Mouse (Mus musculus) CH12.LX (cell line): ENCODE data around the gene Coch. TPM values are rescaled to one million over a fixed set of nuclear protein-coding genes. Genes with fewer than 3 reads are reported as not detected.

Experiments
- DNase-seq: peaks from one replicate; pipeline ENCODE4 v3.0.0-alpha.2; 2013; ENCODE audit errors: extremely low read depth
- H3K27ac ChIP-seq: 2 replicates; pipeline ENCODE4 v1.5.1; 2012; ENCODE audit warnings: low read depth, mild to moderate bottlenecking, control low read depth, moderate library complexity; ENCODE audit not compliant: insufficient read depth
- H3K27me3 ChIP-seq: replicated peaks from 2 replicates; pipeline ENCODE3; 2012; ENCODE audit warnings: inconsistent platforms
- H3K36me3 ChIP-seq, 2 experiments: replicated peaks in 1 of 2; 2 replicates each; pipeline versions ENCODE3 to v1.6.1; 2012; ENCODE audit warnings: inconsistent platforms in 1 of 2, low read length in 1 of 2, mild to moderate bottlenecking in 1 of 2, mixed read lengths in 1 of 2, moderate library complexity in 1 of 2; ENCODE audit not compliant: control insufficient read depth in 1 of 2, insufficient read depth in 1 of 2
- H3K4me1 ChIP-seq, 2 experiments: 2 replicates each; pipeline ENCODE4 v1.6.1; 2012; ENCODE audit warnings: inconsistent platforms in 1 of 2, moderate library complexity in 1 of 2; ENCODE audit not compliant: insufficient read depth in 2 of 2, control insufficient read depth in 1 of 2
- H3K4me2 ChIP-seq: 2 replicates; pipeline ENCODE4 v1.6.1; 2012; ENCODE audit warnings: low read depth, mild to moderate bottlenecking, control low read depth; ENCODE audit not compliant: poor library complexity, insufficient read depth, severe bottlenecking
- H3K4me3 ChIP-seq, 3 experiments: fragments of 150-350 bp in 1 of 3; sonication (generic) in 1 of 3; replicated peaks in 1 of 3; 2 replicates each; pipeline versions ENCODE3 to v1.5.1; 2011 to 2012; ENCODE audit warnings: low read depth in 2 of 3, low read length in 2 of 3, mild to moderate bottlenecking in 2 of 3, moderate library complexity in 2 of 3, control low read depth in 1 of 3, improper control_type of control experiment in 1 of 3, inconsistent platforms in 1 of 3, mixed read lengths in 1 of 3; ENCODE audit not compliant: poor library complexity in 1 of 3
- H3K79me2 ChIP-seq: replicated peaks from 2 replicates; pipeline ENCODE4 v1.6.1; 2012; ENCODE audit warnings: mild to moderate bottlenecking, moderate library complexity; ENCODE audit not compliant: control insufficient read depth, poor library complexity, insufficient read depth, severe bottlenecking; ENCODE audit errors: extremely low read depth
- H3K9ac ChIP-seq: 2 replicates; pipeline ENCODE4 v1.6.1; 2012; ENCODE audit warnings: low read depth, mild to moderate bottlenecking, control low read depth, moderate library complexity; ENCODE audit not compliant: insufficient read depth
- H3K9me3 ChIP-seq: replicated peaks from 2 replicates; pipeline ENCODE3; 2012; ENCODE audit warnings: low read length, inconsistent platforms, mixed read lengths
- CHD1 ChIP-seq: IDR thresholded peaks from 2 replicates; pipeline ENCODE4 v1.6.1; 2012; ENCODE audit warnings: low read depth, low read length, improper control_type of control experiment, inconsistent platforms
- E2F4 ChIP-seq: IDR thresholded peaks from 2 replicates; pipeline ENCODE4 v1.6.1; 2011; ENCODE audit warnings: low read depth, low read length, improper control_type of control experiment; ENCODE audit not compliant: insufficient replicate concordance
- GABPA ChIP-seq: IDR thresholded peaks from 2 replicates; pipeline ENCODE4 v1.6.1; 2012; ENCODE audit warnings: low read depth, low read length, improper control_type of control experiment, inconsistent platforms; ENCODE audit not compliant: insufficient replicate concordance
- HCFC1 ChIP-seq: IDR thresholded peaks from 2 replicates; pipeline ENCODE4 v1.6.1; 2012; ENCODE audit warnings: low read depth, mild to moderate bottlenecking, inconsistent platforms, low read length, improper control_type of control experiment
- MAFK ChIP-seq: IDR thresholded peaks from 2 replicates; pipeline ENCODE4 v1.6.1; 2011; ENCODE audit warnings: low read length, improper control_type of control experiment; ENCODE audit not compliant: insufficient replicate concordance
- MAZ ChIP-seq: IDR thresholded peaks from 2 replicates; pipeline ENCODE4 v1.6.1; 2012; ENCODE audit warnings: low read depth, mild to moderate bottlenecking, inconsistent platforms, low read length, improper control_type of control experiment, moderate library complexity
- MYC ChIP-seq: IDR thresholded peaks from 2 replicates; pipeline ENCODE4 v1.6.1; 2011; ENCODE audit warnings: low read depth, mild to moderate bottlenecking, improper control_type of control experiment, low read length
- NELFE ChIP-seq: IDR thresholded peaks from 2 replicates; pipeline ENCODE4 v1.6.1; 2011; ENCODE audit warnings: low read depth, low read length, improper control_type of control experiment
- PAX5 ChIP-seq: IDR thresholded peaks from 2 replicates; pipeline ENCODE4 v1.6.1; 2012; ENCODE audit warnings: low read length, inconsistent platforms, mixed read lengths
- POLR2A ChIP-seq: IDR thresholded peaks from 2 replicates; pipeline ENCODE4 v1.6.1; 2011; ENCODE audit warnings: low read depth, mild to moderate bottlenecking, improper control_type of control experiment, low read length
- UBTF ChIP-seq: IDR thresholded peaks from 2 replicates; pipeline ENCODE4 v1.6.1; 2012; ENCODE audit warnings: low read depth, mild to moderate bottlenecking, inconsistent platforms, low read length, improper control_type of control experiment, moderate library complexity
- USF1 ChIP-seq: IDR thresholded peaks from 2 replicates; pipeline ENCODE4 v1.6.1; 2014; ENCODE audit warnings: low read depth, mild to moderate bottlenecking, inconsistent platforms, low read length, improper control_type of control experiment
- USF2 ChIP-seq: conservative IDR thresholded peaks from 2 replicates; pipeline ENCODE4 v1.6.1; 2011; ENCODE audit warnings: low read depth, low read length, improper control_type of control experiment
- ZC3H11A ChIP-seq: IDR thresholded peaks from 2 replicates; pipeline ENCODE4 v1.6.1; 2012; ENCODE audit warnings: low read depth, mild to moderate bottlenecking, inconsistent platforms, low read length, improper control_type of control experiment
- ZKSCAN1 ChIP-seq: IDR thresholded peaks from 2 replicates; pipeline ENCODE4 v1.6.1; 2012; ENCODE audit warnings: low read depth, inconsistent platforms, low read length, improper control_type of control experiment, borderline replicate concordance
- dilution Hi-C: fragments of 300-500 bp; cut with MboI; formaldehyde crosslinking; loops from 2 replicates; pipeline ENCODE4 v1.14.3; 2020; ENCODE audit warnings: low sequenced_read_pairs; ENCODE audit not compliant: extremely low pct_unique_long_range_greater_than_20kb, extremely low pct_ligation_motif_present
- in situ Hi-C: fragments of 300-500 bp; cut with MboI; formaldehyde crosslinking; loops from 3 replicates; pipeline ENCODE4 v1.14.3; 2019; ENCODE audit warnings: low sequenced_read_pairs, low pct_ligation_motif_present, low pct_unique_long_range_greater_than_20kb, mixed read lengths
- polyA plus RNA-seq: library from polyadenylated mRNA; unstranded; fragments of >175 nt; gene quantifications from 2 replicates; pipeline ENCODE4 v1.2.1, GENCODE M21; 2012; ENCODE audit warnings: low read depth; ENCODE audit not compliant: insufficient read length
- total RNA-seq, 2 experiments: library from RNA; depleted of rRNA; stranded (reverse); fragments of 300-350 nt in 1 of 2; fragments of >200 nt in 1 of 2; gene quantifications; 2 replicates each; pipeline ENCODE4 v1.2.3; 2012 to 2014

Gene Coch
- total and polyA plus RNA-seq, 3 experiments, result not detected

GRCm38 (mm10) chr12:51591921-51592320 is 1.2 kb upstream of the Coch start:
- Histone ChIP-seq H3K4me2 (no peak overlapping the region), H3K36me3 (no peaks in the 10 kb centered on the region), H3K4me3 (no peak overlapping the region), H3K27ac (no peak overlapping the region), H3K79me2 (no peaks in the 10 kb centered on the region), H3K9me3 (peaks cover 7% of the 10 kb centered on the region), H3K9ac (no peak overlapping the region), H3K4me1 (no peaks in the 10 kb centered on the region), H3K27me3 (no peaks in the 10 kb centered on the region)
- no peak for DNase-seq
- dilution Hi-C loops (no loop called here), in situ Hi-C loops (no loop called here)
- TF ChIP-seq ZC3H11A, result no peak

DNA sequence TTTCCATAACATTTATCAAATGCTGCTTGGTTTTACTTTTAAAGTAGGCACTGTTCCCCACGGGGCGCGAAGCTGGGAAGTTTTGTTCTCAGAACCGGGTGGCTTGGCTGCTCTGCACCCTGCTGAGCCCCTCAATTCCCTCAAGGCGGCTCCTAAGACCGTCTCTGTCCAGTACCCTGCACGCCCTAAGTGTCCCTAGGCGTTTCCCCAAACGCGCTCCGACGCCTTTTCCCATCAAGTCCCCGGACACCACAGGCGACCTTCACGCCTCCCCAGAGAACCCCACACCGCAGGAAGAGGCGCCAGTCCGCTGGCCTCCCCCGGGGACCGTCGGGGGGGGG is 283 bp upstream of the Coch start:
- Histone ChIP-seq H3K9me3 (peaks cover 7% of the 10 kb centered on the region), H3K27ac (no peak overlapping the region), H3K36me3 (no peaks in the 10 kb centered on the region)
- dilution Hi-C loops, result no loop called here
- in situ Hi-C loops, result no loop called here
- no peak for TF ChIP-seq MAFK
- TF ChIP-seq UBTF, result no peak
- no peak for TF ChIP-seq USF1
- TF ChIP-seq HCFC1, result no peak
- no peak for TF ChIP-seq USF2
- no peak for TF ChIP-seq E2F4
- TF ChIP-seq, all 38 proteins: peak for 0
- Histone ChIP-seq H3K27me3 (no peaks in the 10 kb centered on the region), H3K79me2 (no peaks in the 10 kb centered on the region), H3K4me3 (no peak overlapping the region), H3K9ac (no peak overlapping the region), H3K4me1 (no peaks in the 10 kb centered on the region), H3K4me2 (no peak overlapping the region)
- DNase-seq, result no peak

- Histone ChIP-seq H3K36me3 (no peaks in the 10 kb centered on the region), H3K9me3 (peaks cover 7% of the 10 kb centered on the region), H3K4me3 (no peak overlapping the region), H3K27ac (no peak overlapping the region), H3K27me3 (no peaks in the 10 kb centered on the region), H3K4me2 (no peak overlapping the region), H3K9ac (no peak overlapping the region), H3K4me1 (no peaks in the 10 kb centered on the region), H3K79me2 (no peaks in the 10 kb centered on the region)
- dilution Hi-C loops (no loop called here), in situ Hi-C loops (no loop called here)
- TF ChIP-seq GABPA (no peak), ZKSCAN1 (no peak), PAX5 (no peak), POLR2A (no peak), NELFE (no peak), MAZ (no peak), MYC (no peak), CHD1 (no peak)
- DNase-seq, result no peak
Observed at GRCm38 (mm10) chr12:51594030-51594470, 909 bp downstream of the Coch start.
